Mouse (Mus musculus) MEL (cell line): ENCODE data around the gene Fis1. TPM values are rescaled to one million over a fixed set of nuclear protein-coding genes. Genes with fewer than 3 reads are reported as not detected.

Experiments
- DNase-seq: peaks from one replicate; pipeline ENCODE4 v3.0.0; 2011; ENCODE audit warnings: low read depth, low spot score
- H3K27ac ChIP-seq: 2 replicates; pipeline ENCODE4 v1.5.1; 2012; ENCODE audit warnings: low read depth, mild to moderate bottlenecking, control low read depth, low read length, moderate library complexity; ENCODE audit not compliant: control insufficient read depth
- H3K27me3 ChIP-seq, 2 experiments: fragments of 150-350 bp in 1 of 2; sonication (generic) in 1 of 2; 2 replicates each; pipeline ENCODE4 v1.6.1; 2012; ENCODE audit warnings: low read length in 2 of 2, mild to moderate bottlenecking in 2 of 2, improper control_type of control experiment in 1 of 2, moderate library complexity in 1 of 2; ENCODE audit not compliant: insufficient read depth in 2 of 2, control insufficient read depth in 1 of 2
- H3K36me3 ChIP-seq, 2 experiments: 2 replicates each; pipeline ENCODE4 v1.6.1; 2012 to 2014; ENCODE audit warnings: low read length in 2 of 2, improper control_type of control experiment in 1 of 2, inconsistent platforms in 1 of 2, mild to moderate bottlenecking in 1 of 2; ENCODE audit not compliant: insufficient read depth in 2 of 2, control insufficient read depth in 1 of 2
- H3K4me1 ChIP-seq, 2 experiments: fragments of 150-350 bp in 1 of 2; sonication (generic) in 1 of 2; 2 replicates each; pipeline ENCODE4 v1.6.1; 2012; ENCODE audit warnings: low read length in 2 of 2, improper control_type of control experiment in 1 of 2, mild to moderate bottlenecking in 1 of 2; ENCODE audit not compliant: insufficient read depth in 2 of 2, control insufficient read depth in 1 of 2
- H3K4me3 ChIP-seq, 2 experiments: fragments of 150-350 bp in 1 of 2; sonication (generic) in 1 of 2; 2 replicates each; pipeline ENCODE4 v1.5.1; 2012; ENCODE audit warnings: low read depth in 2 of 2, low read length in 2 of 2, mild to moderate bottlenecking in 2 of 2, moderate library complexity in 2 of 2, control low read depth in 1 of 2, improper control_type of control experiment in 1 of 2; ENCODE audit not compliant: control insufficient read depth in 1 of 2, insufficient read depth in 1 of 2
- H3K79me2 ChIP-seq: 2 replicates; pipeline ENCODE4 v1.6.1; 2012; ENCODE audit warnings: mild to moderate bottlenecking, low read length, moderate library complexity; ENCODE audit not compliant: control insufficient read depth, poor library complexity, insufficient read depth
- H3K9ac ChIP-seq: 2 replicates; pipeline ENCODE4 v1.6.1; 2012; ENCODE audit warnings: low read depth, mild to moderate bottlenecking, control low read depth, low read length, moderate library complexity; ENCODE audit not compliant: control insufficient read depth, poor library complexity, severe bottlenecking
- H3K9me3 ChIP-seq: fragments of 150-350 bp; sonication (generic); replicated peaks from 2 replicates; pipeline ENCODE4 v1.6.1; 2012; ENCODE audit warnings: mild to moderate bottlenecking, low read length, improper control_type of control experiment, moderate library complexity; ENCODE audit not compliant: insufficient read depth
- BHLHE40 ChIP-seq: IDR thresholded peaks from 2 replicates; pipeline ENCODE4 v1.6.1; 2012; ENCODE audit warnings: low read depth, mild to moderate bottlenecking, inconsistent platforms, low read length, improper control_type of control experiment, borderline replicate concordance
- CTCF ChIP-seq, 3 experiments: IDR thresholded peaks in 2 of 3; conservative IDR thresholded peaks in 1 of 3; 2 replicates each; pipeline ENCODE4 v1.5.1; 2011 to 2012; ENCODE audit warnings: low read length in 3 of 3, low read depth in 2 of 3, mild to moderate bottlenecking in 2 of 3, improper control_type of control experiment in 1 of 3, inconsistent platforms in 1 of 3, mixed read lengths in 1 of 3, moderate library complexity in 1 of 3; ENCODE audit not compliant: control insufficient read depth in 1 of 3, insufficient read depth in 1 of 3, poor library complexity in 1 of 3, severe bottlenecking in 1 of 3
- E2F4 ChIP-seq: IDR thresholded peaks from 2 replicates; pipeline ENCODE4 v1.6.1; 2011; ENCODE audit warnings: low read depth, low read length, improper control_type of control experiment, borderline replicate concordance
- ELF1 ChIP-seq: IDR thresholded peaks from 2 replicates; pipeline ENCODE4 v1.6.1; 2014; ENCODE audit warnings: low read depth, mild to moderate bottlenecking, inconsistent platforms, low read length, improper control_type of control experiment, moderate library complexity
- EP300 ChIP-seq, 2 experiments: IDR thresholded peaks; 2 replicates each; pipeline ENCODE4 v1.6.1; 2011; ENCODE audit warnings: improper control_type of control experiment in 2 of 2, low read length in 2 of 2, low read depth in 1 of 2, mild to moderate bottlenecking in 1 of 2
- ETS1 ChIP-seq: IDR thresholded peaks from 2 replicates; pipeline ENCODE4 v1.6.1; 2012; ENCODE audit warnings: low read depth, mild to moderate bottlenecking, inconsistent platforms, low read length, improper control_type of control experiment, moderate library complexity
- HCFC1 ChIP-seq: IDR thresholded peaks from 2 replicates; pipeline ENCODE4 v1.6.1; 2012; ENCODE audit warnings: low read depth, mild to moderate bottlenecking, inconsistent platforms, low read length, improper control_type of control experiment, moderate library complexity
- MAFK ChIP-seq: IDR thresholded peaks from 2 replicates; pipeline ENCODE4 v1.6.1; 2011; ENCODE audit warnings: low read depth, mild to moderate bottlenecking, low read length, improper control_type of control experiment, borderline replicate concordance
- MAX ChIP-seq: IDR thresholded peaks from 2 replicates; pipeline ENCODE4 v1.6.1; 2011; ENCODE audit warnings: low read length, improper control_type of control experiment
- MAZ ChIP-seq: IDR thresholded peaks from 2 replicates; pipeline ENCODE4 v1.6.1; 2012; ENCODE audit warnings: low read depth, mild to moderate bottlenecking, inconsistent platforms, low read length, improper control_type of control experiment
- MXI1 ChIP-seq: IDR thresholded peaks from 2 replicates; pipeline ENCODE4 v1.6.1; 2011; ENCODE audit warnings: mild to moderate bottlenecking, low read depth, low read length, improper control_type of control experiment
- NELFE ChIP-seq: IDR thresholded peaks from 2 replicates; pipeline ENCODE4 v1.6.1; 2011; ENCODE audit warnings: low read depth, low read length, improper control_type of control experiment
- NRF1 ChIP-seq: IDR thresholded peaks from 2 replicates; pipeline ENCODE4 v1.6.1; 2014; ENCODE audit warnings: low read depth, mild to moderate bottlenecking, inconsistent platforms, low read length, improper control_type of control experiment, moderate library complexity; ENCODE audit not compliant: poor library complexity, insufficient read depth, severe bottlenecking
- POLR2A ChIP-seq, 2 experiments: IDR thresholded peaks; 2 replicates each; pipeline ENCODE4 v1.6.1; 2011 to 2012; ENCODE audit warnings: low read length in 2 of 2, mild to moderate bottlenecking in 2 of 2, control low read depth in 1 of 2, improper control_type of control experiment in 1 of 2, low read depth in 1 of 2, moderate library complexity in 1 of 2; ENCODE audit not compliant: control insufficient read depth in 1 of 2, insufficient read depth in 1 of 2, poor library complexity in 1 of 2
- RCOR1 ChIP-seq: IDR thresholded peaks from 2 replicates; pipeline ENCODE4 v1.6.1; 2012; ENCODE audit warnings: low read depth, mild to moderate bottlenecking, inconsistent platforms, low read length, improper control_type of control experiment
- SIN3A ChIP-seq: IDR thresholded peaks from 2 replicates; pipeline ENCODE4 v1.6.1; 2012; ENCODE audit warnings: low read length, improper control_type of control experiment, inconsistent platforms
- TBP ChIP-seq: IDR thresholded peaks from 2 replicates; pipeline ENCODE4 v1.8.0; 2011; ENCODE audit warnings: low read depth, low read length, improper control_type of control experiment
- TCF12 ChIP-seq: IDR thresholded peaks from 2 replicates; pipeline ENCODE4 v1.6.1; 2014; ENCODE audit warnings: low read depth, mild to moderate bottlenecking, inconsistent platforms, low read length, improper control_type of control experiment, moderate library complexity
- UBTF ChIP-seq: IDR thresholded peaks from 2 replicates; pipeline ENCODE4 v1.6.1; 2012; ENCODE audit warnings: low read depth, mild to moderate bottlenecking, inconsistent platforms, low read length, improper control_type of control experiment, moderate library complexity, borderline replicate concordance; ENCODE audit not compliant: insufficient read depth
- USF2 ChIP-seq, 2 experiments: IDR thresholded peaks; 2 replicates each; pipeline ENCODE4 v1.6.1; 2011 to 2012; ENCODE audit warnings: improper control_type of control experiment in 2 of 2, low read length in 2 of 2, borderline replicate concordance in 1 of 2, inconsistent platforms in 1 of 2, low read depth in 1 of 2, mild to moderate bottlenecking in 1 of 2; ENCODE audit not compliant: insufficient read depth in 1 of 2
- polyA plus RNA-seq, 2 experiments: library from polyadenylated mRNA; stranded (reverse) in 1 of 2; unstranded in 1 of 2; fragments of >175 nt in 1 of 2; fragments of >200 nt in 1 of 2; gene quantifications; 2 replicates each; pipeline versions ENCODE4 v1.2.1 to v1.2.4; 2012; ENCODE audit warnings: low replicate concordance in 2 of 2, low read depth in 1 of 2; ENCODE audit not compliant: insufficient read length in 2 of 2, insufficient read depth in 1 of 2, missing spikeins in 1 of 2
- total RNA-seq: library from RNA; depleted of rRNA; stranded (reverse); fragments of 300-350 nt; gene quantifications from 2 replicates; pipeline ENCODE4 v1.2.3, GENCODE M21; 2012

The Fis1 gene
- total and polyA plus RNA-seq, 3 experiments, result 164 to 184 TPM; not detected in 1

DNA sequence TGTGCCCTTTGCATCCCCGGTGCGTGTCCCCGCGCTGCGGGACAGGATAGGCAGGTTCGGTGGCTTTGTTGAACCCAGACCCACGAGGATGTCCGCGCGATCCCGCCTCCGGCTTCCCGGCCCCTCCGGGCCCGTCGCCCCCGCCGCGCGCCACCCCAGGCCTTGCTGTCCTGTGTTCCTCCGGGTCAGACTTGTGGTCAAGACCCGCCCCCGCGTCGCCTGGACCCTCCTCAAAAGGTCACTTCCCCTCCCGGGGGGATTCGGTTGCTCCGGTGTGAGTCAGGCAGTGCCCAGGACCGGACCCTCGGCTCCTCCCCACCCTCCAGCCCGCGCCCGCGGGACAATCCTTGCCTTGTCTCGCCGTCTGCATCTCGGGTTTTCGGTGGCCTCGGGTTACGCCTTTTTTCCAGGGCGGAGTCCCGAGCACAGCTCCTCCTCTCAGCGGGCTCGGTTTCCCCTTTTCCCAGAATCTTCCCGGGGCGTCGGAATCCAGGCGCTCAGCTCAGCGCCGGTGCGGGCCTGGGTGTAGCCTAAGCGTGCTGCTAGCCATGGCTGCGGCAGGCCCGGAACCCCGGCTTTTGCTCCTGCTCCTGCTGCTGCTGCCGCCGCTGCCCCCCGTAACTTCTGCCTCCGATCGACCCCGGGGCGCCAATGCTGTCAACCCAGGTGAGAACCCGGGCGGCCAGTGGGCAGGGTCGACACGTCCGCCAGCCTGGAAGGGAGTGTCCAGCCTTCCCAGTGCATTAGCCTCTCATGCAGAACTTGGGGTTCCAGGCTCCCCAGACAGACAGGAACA, 34.3 kb downstream of the Fis1 start (continued):
- TF ChIP-seq UBTF, result peak; percentile 66; the same call in 1 of the 2 replicates
- TF ChIP-seq RCOR1, result no peak
- no peak for TF ChIP-seq BHLHE40
- TF ChIP-seq MAFK, result no peak
- no peak for TF ChIP-seq TBP
- no peak; a peak in 2 of 4 replicates for TF ChIP-seq POLR2A (IDR thresholded peaks at IDR 0.05; ENCODE audit: control insufficient read depth in 1 of 2, insufficient read depth in 1 of 2, low read depth in 1 of 2, low read length in 2 of 2, poor library complexity in 1 of 2)
- no peak for TF ChIP-seq ETS1
- 0 out of 2 replicates have a peak, but pooled peaks have one; percentile 24 for TF ChIP-seq E2F4
- TF ChIP-seq NRF1, result 0 out of 2 replicates have a peak, but pooled peaks have one; percentile 11

GRCm38 (mm10) chr5:136987934-136988271, 34.8 kb downstream of the Fis1 start, which contains the start of gene Znhit1:
Gene Znhit1 (minus strand): TSS chr5:136988021.
- TF ChIP-seq MXI1, result peak; percentile 56; the same call in 1 of the 2 replicates
- TF ChIP-seq SIN3A, result no peak; the same call in 1 of the 2 replicates
- peak; percentile 44; the same call in 1 of the 2 replicates for TF ChIP-seq MAX
- peak within 1 kb of the TSS; percentile 77 for H3K27ac ChIP-seq
- peaks cover 7% of the 10 kb centered on the region; the same call in 1 of the 2 replicates for H3K79me2 ChIP-seq
- peak within 1 kb of the TSS; percentile 78 to 95 for H3K4me3 ChIP-seq
- no peaks in the 10 kb centered on the region for H3K9me3 ChIP-seq
- H3K27me3 ChIP-seq, result no peaks in the 10 kb centered on the region
- peak within 1 kb of the TSS; percentile 92 for H3K9ac ChIP-seq
- peak; percentile 67 for DNase-seq
- 0 out of 4 replicates have a peak, but pooled peaks cover 0 to 2% of the 10 kb centered on the region in 2 experiments for H3K36me3 ChIP-seq
- H3K4me1 ChIP-seq, result peaks cover 0 to 9% of the 10 kb centered on the region in 2 experiments; a peak in 2 of 4 replicates

DNA sequence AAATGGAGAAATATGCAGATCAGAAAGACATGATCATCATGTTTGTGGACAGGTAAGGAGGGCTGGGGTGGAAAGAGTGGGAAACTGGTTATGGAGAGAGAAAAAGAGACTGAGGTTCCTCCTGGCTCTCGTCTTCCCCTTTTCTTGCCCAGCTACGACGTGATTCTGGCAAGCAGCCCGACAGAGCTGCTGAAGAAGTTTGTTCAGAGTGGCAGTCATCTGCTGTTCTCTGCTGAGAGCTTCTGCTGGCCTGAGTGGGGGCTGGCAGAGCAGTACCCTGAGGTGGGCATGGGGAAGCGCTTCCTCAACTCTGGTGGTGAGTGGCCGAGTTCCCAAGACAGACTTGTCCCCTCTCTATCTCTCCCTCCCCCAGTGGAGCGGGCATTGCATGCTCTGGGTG, 35.3 kb downstream of the Fis1 start:
- DNase-seq, result peak; percentile 91
- H3K9me3 ChIP-seq, result no peaks in the 10 kb centered on the region
- H3K4me1 ChIP-seq, result peaks cover 0 to 9% of the 10 kb centered on the region in 2 experiments; a peak in 2 of 4 replicates
- TF ChIP-seq USF2 (IDR thresholded peaks at IDR 0.05; ENCODE audit: borderline replicate concordance in 1 of 2, insufficient read depth in 1 of 2, low read depth in 1 of 2, low read length in 2 of 2), result no peak
- TF ChIP-seq EP300 (IDR thresholded peaks at IDR 0.05; ENCODE audit: low read depth in 1 of 2, low read length in 2 of 2), result 0 out of 4 replicates have a peak, but pooled peaks of 1 of the 2 experiments have one; percentile 42
- TF ChIP-seq ELF1, result no peak
- TF ChIP-seq TBP, result peak; percentile 61; the same call in 1 of the 2 replicates
- TF ChIP-seq RCOR1, result peak; percentile 67
- TF ChIP-seq ETS1, result peak; percentile 54; the same call in 1 of the 2 replicates
- TF ChIP-seq TCF12, result no peak
- no peak for TF ChIP-seq CTCF (IDR thresholded peaks at IDR 0.05 in 2 of 3, conservative IDR thresholded peaks at IDR 0.05 in 1 of 3; ENCODE audit: control insufficient read depth in 1 of 3, insufficient read depth in 1 of 3, low read depth in 2 of 3, low read length in 3 of 3, poor library complexity in 1 of 3, severe bottlenecking in 1 of 3)
- 0 out of 2 replicates have a peak, but pooled peaks have one; percentile 22 for TF ChIP-seq HCFC1
- no peak for TF ChIP-seq NELFE
- TF ChIP-seq MAZ, result 0 out of 2 replicates have a peak, but pooled peaks have one; percentile 22
- TF ChIP-seq, all 39 proteins: peak for 6
- Histone ChIP-seq H3K79me2 (peaks cover 7% of the 10 kb centered on the region; the same call in 1 of the 2 replicates), H3K9ac (peak overlapping the region; percentile 92), H3K36me3 (0 out of 4 replicates have a peak, but pooled peaks cover 0 to 2% of the 10 kb centered on the region in 2 experiments), H3K27ac (no peak overlapping the region), H3K4me3 (peak overlapping the region; percentile 78 to 95), H3K27me3 (no peaks in the 10 kb centered on the region)
